Mouse (Mus musculus) forebrain, embryonic 10.5 days (tissue): ENCODE data around the gene Cd300e. TPM values are rescaled to one million over a fixed set of nuclear protein-coding genes. Genes with fewer than 3 reads are reported as not detected.

Source experiments
- DNase-seq: peaks from one replicate; pipeline ENCODE4 v3.0.0-alpha.2; 2017; ENCODE audit warnings: low spot score; ENCODE audit errors: extremely low spot score
- H3K27ac ChIP-seq: fragments of 300-500 bp; sonication (generic); 2 replicates; pipeline ENCODE4 v1.5.1; 2016; ENCODE audit warnings: mild to moderate bottlenecking
- H3K27me3 ChIP-seq: fragments of 300-500 bp; sonication (generic); 2 replicates; pipeline ENCODE4 v1.6.1; 2016; ENCODE audit warnings: mild to moderate bottlenecking; ENCODE audit not compliant: poor library complexity, severe bottlenecking
- H3K36me3 ChIP-seq: fragments of 300-500 bp; sonication (generic); replicated peaks from 2 replicates; pipeline ENCODE4 v1.6.1; 2016; ENCODE audit warnings: mild to moderate bottlenecking, moderate library complexity
- H3K4me1 ChIP-seq: fragments of 300-500 bp; sonication (generic); 2 replicates; pipeline ENCODE4 v1.6.1; 2016
- H3K4me3 ChIP-seq: fragments of 300-500 bp; sonication (generic); 2 replicates; pipeline ENCODE4 v1.5.1; 2016; ENCODE audit warnings: mild to moderate bottlenecking, moderate library complexity
- H3K9me3 ChIP-seq: fragments of 300-500 bp; sonication (generic); 2 replicates; pipeline ENCODE4 v1.6.1; 2016; ENCODE audit warnings: mild to moderate bottlenecking, moderate library complexity
- whole genome bisulfite sequencing: fragments of 180-500 bp; shearing (Covaris S2); methylation state at CpG from one replicate; pipeline ENCODE4 v1.1.7; 2016; 5-methylcytosine and 5-hydroxymethylcytosine counted together
- polyA plus RNA-seq: library from polyadenylated mRNA; unstranded; fragments of >200 nt; fragmentation: Nextera tagmentation; extraction: Ambion mirVana; gene quantifications from 2 replicates; pipeline ENCODE4 v1.2.1, GENCODE M21; 2016

Gene Cd300e
- polyA plus RNA-seq, 1 experiment from 2014 or later: not detected

DNA sequence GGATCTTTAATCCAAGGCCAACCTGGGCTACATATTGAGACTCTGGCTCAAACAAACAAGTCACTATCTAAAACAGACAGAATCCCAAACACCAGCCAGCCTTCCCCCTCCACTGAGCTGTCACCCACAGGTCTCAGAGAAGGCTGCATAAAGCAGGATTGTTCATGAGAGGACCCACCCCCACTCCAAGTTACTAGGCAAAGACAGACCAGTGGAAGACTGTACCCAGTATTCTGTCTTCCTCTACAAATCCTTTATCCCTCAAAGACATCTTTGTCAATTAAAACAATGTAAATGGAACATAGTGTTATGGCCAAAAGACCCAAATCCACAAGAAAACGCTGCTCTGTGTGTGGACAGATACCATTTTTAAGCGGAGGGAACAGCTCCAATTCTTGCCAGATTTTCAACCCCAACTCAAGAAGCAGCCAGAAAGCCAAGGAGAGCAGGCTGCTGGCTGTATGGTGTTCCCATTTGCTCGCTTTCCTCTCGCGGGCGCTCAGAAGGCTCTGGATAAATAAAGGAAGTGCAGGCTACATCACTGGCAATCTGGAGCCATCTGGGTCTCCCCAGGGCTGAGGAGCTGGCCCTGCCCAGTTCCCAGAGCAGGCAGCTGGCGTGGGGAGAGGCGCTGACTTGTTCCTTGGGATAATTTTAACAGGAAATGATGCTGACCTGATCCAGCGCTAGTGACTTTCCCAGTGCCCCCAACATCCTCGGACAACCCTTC lies 36.4 kb upstream of the Cd300e start:
- Histone ChIP-seq H3K27me3 (no peaks in the 10 kb centered on the region), H3K36me3 (no peaks in the 10 kb centered on the region), H3K4me1 (peaks cover 31% of the 10 kb centered on the region), H3K4me3 (no peak overlapping the region), H3K27ac (peak overlapping the region; percentile 16; the same call in 1 of the 2 replicates), H3K9me3 (0 out of 2 replicates have a peak, but pooled peaks cover 2% of the 10 kb centered on the region)
- DNase-seq: no peak
- WGBS: 67% methylated on average over 10 of the region's 10 CpGs

DNA sequence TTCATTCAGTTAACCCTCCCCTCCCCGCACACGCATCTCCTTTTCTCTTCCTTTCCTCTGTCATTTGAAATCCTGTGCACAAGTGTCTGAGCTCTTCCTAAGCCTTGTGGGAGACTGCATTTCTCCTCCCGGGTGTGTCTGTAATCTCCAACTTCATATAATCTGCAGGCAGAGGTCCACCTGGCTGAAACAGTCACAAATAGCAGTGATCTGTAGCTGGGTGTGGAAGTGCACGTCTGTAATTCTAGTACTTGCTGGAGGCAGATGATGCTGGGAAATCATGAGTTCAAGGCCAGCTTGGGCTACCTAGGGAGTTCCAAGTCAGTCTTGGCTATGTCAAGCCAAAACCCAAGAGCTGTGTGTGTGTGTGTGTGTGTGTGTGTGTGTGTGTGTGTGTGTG lies 30.2 kb upstream of the Cd300e start:
- H3K27ac ChIP-seq: no peak overlapping the region
- 13% methylated on average over 4 of the region's 4 CpGs for WGBS
- no peak for DNase-seq
- peaks cover 17% of the 10 kb centered on the region for H3K4me1 ChIP-seq
- H3K36me3 ChIP-seq: no peaks in the 10 kb centered on the region
- H3K27me3 ChIP-seq: peaks cover 35% of the 10 kb centered on the region
- H3K4me3 ChIP-seq: peak overlapping the region; percentile 50; the same call in 1 of the 2 replicates
- peaks cover 5% of the 10 kb centered on the region; the same call in 1 of the 2 replicates for H3K9me3 ChIP-seq

DNA sequence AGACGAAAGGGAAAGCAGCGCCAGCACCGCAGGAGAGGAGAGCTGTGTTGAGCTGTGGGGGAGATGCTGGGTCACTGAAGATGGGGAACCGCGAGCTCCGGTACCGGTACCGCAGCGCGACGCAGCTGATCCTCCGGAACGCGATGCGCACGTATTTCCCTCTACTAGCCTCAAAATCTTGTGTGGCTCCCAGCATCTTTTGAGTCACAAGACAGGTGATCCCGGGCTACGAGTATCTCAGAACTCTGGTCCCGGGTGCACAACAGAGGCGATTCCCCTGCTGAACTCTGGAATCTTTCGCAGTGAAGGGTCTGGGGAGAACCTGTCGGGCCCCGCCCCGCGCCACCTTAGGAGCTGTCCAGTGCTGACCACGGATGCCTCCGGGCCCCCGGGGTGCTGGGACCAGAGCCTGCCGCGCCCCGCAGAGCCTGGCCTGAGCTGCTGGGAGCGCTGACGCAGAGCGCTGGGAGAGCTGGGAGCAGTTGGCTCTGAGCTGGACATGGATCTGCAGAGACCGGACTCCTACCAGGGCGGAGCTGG lies 29.5 kb upstream of the Cd300e start, which contains the start of gene Rab37:
Rab37 (plus strand) TSS at position 70 of the 540 bp plus-strand sequence.
- Histone ChIP-seq H3K4me1 (peaks cover 17% of the 10 kb centered on the region), H3K36me3 (no peaks in the 10 kb centered on the region), H3K9me3 (peaks cover 5% of the 10 kb centered on the region; the same call in 1 of the 2 replicates), H3K27ac (no peak within 1 kb of the TSS), H3K4me3 (peak within 1 kb of the TSS; percentile 50), H3K27me3 (peaks cover 35% of the 10 kb centered on the region)
- peak; percentile 23 for DNase-seq
- 2% methylated on average over 36 of the region's 36 CpGs for WGBS

DNA sequence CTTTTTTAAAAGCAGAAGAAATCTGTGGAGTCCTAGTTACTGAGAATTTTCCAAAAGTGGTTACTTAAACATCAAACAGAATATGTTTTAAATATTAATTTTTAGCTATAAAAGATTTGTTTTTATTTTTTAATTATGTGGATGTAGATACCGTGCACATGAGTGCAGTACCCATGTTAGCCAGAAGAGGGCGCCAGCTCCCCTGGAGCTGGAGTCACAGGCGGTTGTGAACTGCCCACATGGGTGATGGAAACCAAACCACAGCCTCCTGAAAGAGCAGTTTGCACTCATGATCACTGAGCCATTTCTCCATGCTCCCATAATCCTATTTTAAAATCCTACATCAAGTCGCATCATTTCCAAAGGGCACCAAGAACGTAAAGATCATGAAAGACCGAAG lies 27.9 kb upstream of the Cd300e start:
- peaks cover 5% of the 10 kb centered on the region; the same call in 1 of the 2 replicates for H3K9me3 ChIP-seq
- H3K4me3 ChIP-seq: no peak overlapping the region
- WGBS: 64% methylated on average over 6 of the region's 6 CpGs
- DNase-seq: no peak
- no peak overlapping the region for H3K27ac ChIP-seq
- H3K27me3 ChIP-seq: peaks cover 38% of the 10 kb centered on the region
- peaks cover 20% of the 10 kb centered on the region for H3K4me1 ChIP-seq
- H3K36me3 ChIP-seq: no peaks in the 10 kb centered on the region

DNA sequence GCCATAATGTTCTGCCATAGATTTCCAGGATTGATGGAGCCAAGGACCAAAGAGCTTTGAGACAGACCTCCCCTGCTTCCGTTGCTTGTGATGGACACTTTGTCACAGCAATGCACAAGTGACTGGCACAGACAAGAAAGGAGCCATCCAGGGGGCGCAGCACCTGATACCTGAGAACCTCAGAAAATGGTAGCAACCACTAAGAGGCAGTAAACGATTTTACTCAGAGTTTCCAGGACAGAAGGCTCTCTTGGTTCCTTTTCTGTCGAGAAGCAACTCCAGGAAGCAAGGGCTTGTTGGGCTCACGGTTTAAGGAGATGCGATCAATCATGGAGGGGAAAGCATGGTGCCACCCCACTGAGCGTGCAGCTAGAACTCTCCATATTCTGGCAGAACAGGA lies 24.2 kb upstream of the Cd300e start:
- 72% methylated on average over 7 of the region's 7 CpGs for WGBS

DNA sequence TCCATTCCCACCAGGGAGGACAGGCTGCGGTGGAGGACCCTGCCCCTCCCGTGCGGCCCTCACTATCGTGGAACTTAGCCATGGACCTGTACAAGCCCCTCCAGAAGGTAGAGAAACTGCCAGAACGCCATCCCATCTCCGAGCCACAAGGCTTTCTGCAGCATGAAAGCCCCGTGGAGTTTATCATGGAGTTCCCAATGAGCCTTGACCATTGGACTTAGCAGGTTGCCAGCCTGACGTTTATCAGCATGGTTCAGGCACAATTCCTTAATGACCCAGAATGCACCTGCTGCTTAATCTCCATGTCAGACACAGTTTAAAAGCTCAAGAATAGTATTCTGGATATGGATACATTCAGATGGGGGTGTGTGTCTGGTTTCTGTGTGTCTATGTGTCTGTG lies 23.1 kb upstream of the Cd300e start:
- peaks cover 21% of the 10 kb centered on the region for H3K4me1 ChIP-seq
- H3K4me3 ChIP-seq: no peak overlapping the region
- no peak overlapping the region for H3K27ac ChIP-seq
- DNase-seq: no peak
- peaks cover 23% of the 10 kb centered on the region for H3K27me3 ChIP-seq
- no peaks in the 10 kb centered on the region for H3K36me3 ChIP-seq
- WGBS: 66% methylated on average over 8 of the region's 8 CpGs
- H3K9me3 ChIP-seq: no peaks in the 10 kb centered on the region

More for the DNA sequence above, 24.2 kb upstream of the Cd300e start:
- Histone ChIP-seq H3K4me3 (no peak overlapping the region), H3K27me3 (peaks cover 34% of the 10 kb centered on the region), H3K27ac (no peak overlapping the region), H3K9me3 (no peaks in the 10 kb centered on the region), H3K36me3 (no peaks in the 10 kb centered on the region), H3K4me1 (peaks cover 22% of the 10 kb centered on the region)
- no peak for DNase-seq

DNA sequence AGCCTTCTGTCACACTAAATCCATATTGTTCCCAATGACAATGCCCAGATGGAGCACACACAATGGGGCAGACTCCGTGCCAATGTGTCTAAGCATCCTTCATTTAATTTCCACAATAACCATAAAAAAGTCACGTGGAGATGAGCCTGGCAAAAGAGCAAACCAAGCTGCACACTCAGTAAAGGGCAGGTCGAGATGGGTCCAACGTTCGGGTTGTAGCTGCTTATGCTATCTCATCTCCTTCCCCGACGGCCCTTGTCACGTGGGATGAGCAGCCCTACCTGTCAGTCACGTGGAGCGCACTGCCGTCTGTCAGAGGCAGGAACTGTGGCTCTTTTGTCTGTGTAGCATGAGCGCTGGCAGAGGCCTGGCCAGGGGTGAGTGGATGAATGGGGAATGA lies 22.6 kb upstream of the Cd300e start:
- peaks cover 21% of the 10 kb centered on the region for H3K4me1 ChIP-seq
- H3K27ac ChIP-seq: no peak overlapping the region
- 39% methylated on average over 12 of the region's 12 CpGs for WGBS
- H3K4me3 ChIP-seq: no peak overlapping the region
- H3K9me3 ChIP-seq: no peaks in the 10 kb centered on the region
- peaks cover 20% of the 10 kb centered on the region for H3K27me3 ChIP-seq
- no peak for DNase-seq
- no peaks in the 10 kb centered on the region for H3K36me3 ChIP-seq

DNA sequence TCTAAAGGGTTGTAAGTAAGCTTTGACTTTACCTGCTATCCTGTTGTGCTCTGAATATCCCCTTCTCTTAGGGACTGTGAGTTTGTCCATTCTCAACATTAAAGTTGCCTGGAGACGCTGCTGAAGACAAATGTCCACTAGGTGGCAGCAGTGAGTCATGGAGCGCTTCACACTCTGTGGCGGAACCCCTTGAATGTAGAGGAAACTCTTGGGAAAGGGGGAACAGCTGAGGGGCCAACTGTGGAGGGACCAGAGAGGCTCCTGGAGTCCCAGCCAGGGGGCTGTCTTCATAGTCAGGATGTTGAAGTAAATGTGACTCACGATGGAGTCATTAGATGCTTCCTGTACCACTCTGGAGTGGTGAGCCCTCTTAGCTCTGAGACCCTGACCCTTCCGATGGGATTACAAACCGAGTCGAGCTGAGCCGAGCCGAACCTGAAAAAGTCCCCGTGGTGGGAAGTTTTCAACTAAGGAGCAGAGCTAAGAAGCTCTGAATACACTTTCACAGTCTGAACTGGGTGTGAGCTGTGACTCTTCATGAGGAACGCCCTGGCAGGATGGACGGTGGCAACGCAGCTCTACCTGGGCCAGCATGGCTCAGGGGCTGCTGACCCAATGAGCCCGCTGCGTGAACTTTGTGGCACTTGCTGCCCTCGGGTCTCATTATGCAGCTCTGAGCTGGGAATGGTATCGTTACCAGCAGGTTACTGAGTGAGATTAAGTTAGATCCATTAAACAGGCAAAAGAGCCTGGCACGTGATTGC lies 21.6 kb upstream of the Cd300e start:
- 47% methylated on average over 18 of the region's 18 CpGs for WGBS
- no peaks in the 10 kb centered on the region for H3K9me3 ChIP-seq
- peaks cover 21% of the 10 kb centered on the region for H3K4me1 ChIP-seq
- no peak overlapping the region for H3K4me3 ChIP-seq
- peaks cover 20% of the 10 kb centered on the region for H3K27me3 ChIP-seq
- peak; percentile 73 for DNase-seq
- H3K27ac ChIP-seq: no peak overlapping the region
- H3K36me3 ChIP-seq: no peaks in the 10 kb centered on the region

DNA sequence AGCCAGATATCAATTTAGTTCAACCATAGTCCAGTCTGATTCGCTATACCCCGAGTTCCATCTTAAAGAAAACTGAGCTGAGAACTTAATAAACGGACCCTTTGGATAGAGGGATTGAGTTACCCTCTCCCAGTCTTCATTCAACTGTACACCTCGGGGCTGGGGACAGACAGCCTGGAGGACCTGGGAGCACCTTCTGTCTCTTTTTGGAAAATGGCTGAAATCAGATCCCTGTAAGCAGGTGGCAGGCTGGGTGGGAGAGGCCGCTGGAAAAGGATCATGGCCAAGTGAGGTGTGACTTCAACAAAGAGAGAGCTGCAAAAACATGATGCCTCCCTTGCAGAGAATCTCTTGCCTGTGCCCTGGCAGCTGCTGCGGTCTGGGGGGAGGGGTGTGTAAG lies 20.2 kb upstream of the Cd300e start:
- 84% methylated on average over 6 of the region's 6 CpGs for WGBS
- H3K9me3 ChIP-seq: no peaks in the 10 kb centered on the region
- no peak overlapping the region for H3K27ac ChIP-seq
- no peaks in the 10 kb centered on the region for H3K36me3 ChIP-seq
- H3K27me3 ChIP-seq: peaks cover 20% of the 10 kb centered on the region
- H3K4me1 ChIP-seq: peaks cover 17% of the 10 kb centered on the region
- no peak for DNase-seq
- H3K4me3 ChIP-seq: no peak overlapping the region

DNA sequence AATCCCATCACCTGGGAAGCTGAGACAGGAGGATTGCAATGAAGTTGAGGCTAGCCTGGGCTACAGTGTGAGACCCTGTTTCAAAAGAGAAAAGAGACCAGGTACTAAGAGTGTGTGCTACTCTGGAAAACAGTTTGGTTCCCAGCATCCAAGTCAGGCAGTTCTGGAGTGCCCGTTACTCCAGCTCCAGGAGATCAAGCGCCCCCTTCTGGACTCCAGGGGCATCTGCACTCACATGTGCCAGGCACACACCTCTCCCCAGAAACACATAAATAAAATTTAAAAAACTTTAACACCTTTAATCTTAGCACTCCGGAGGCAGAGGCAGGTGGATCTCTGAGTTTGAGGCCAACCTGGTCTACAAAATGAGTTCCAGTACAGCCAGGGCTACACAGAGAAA lies 19.4 kb upstream of the Cd300e start:
- DNase-seq: no peak
- Histone ChIP-seq H3K4me3 (no peak overlapping the region), H3K27me3 (peaks cover 20% of the 10 kb centered on the region), H3K9me3 (no peaks in the 10 kb centered on the region), H3K36me3 (no peaks in the 10 kb centered on the region), H3K4me1 (peaks cover 17% of the 10 kb centered on the region), H3K27ac (no peak overlapping the region)
- 70% methylated on average over 3 of the region's 3 CpGs for WGBS

DNA sequence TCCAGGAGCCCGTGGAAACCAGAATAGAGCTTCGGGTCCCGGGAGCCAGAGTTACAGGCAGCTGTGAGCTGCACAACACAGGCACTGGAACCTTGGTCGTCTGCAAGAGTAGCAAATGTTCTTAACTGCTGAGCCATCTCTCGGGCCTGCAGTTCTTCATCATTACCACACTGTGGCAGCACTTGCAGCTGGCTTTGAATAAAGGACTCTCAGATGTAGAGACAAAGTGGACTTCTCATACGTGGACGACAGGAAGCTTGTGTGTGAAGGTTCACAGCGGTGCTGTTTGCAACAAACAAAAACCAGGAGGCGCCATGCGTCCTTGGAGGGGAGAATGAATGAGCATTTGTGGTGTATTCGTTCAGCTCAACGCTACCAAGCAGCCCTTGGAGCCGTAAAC lies 18.9 kb upstream of the Cd300e start:
- Histone ChIP-seq H3K4me3 (no peak overlapping the region), H3K9me3 (no peaks in the 10 kb centered on the region), H3K36me3 (no peaks in the 10 kb centered on the region), H3K4me1 (peaks cover 17% of the 10 kb centered on the region), H3K27me3 (peaks cover 20% of the 10 kb centered on the region), H3K27ac (no peak overlapping the region)
- peak; percentile 30 for DNase-seq
- WGBS: 37% methylated on average over 13 of the region's 13 CpGs

DNA sequence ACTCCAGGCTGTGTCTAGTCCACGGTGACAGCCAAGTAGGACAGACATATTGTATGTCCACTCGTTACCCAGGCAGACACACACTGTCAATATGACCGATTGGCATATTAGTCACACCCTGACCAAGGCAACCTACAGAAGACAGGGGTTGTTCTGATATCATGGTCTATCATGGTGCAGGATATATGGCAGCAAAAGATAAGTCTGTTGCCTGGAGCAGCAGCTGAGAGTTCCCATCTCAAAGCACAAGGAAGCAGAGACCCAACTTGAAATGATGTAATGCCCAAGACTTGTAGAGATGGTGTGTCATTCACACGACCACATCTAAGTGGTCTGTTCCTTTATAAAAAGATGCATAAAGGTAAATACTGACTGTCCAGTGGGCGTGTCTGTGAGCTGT lies 16.7 kb upstream of the Cd300e start:
- H3K36me3 ChIP-seq: no peaks in the 10 kb centered on the region
- no peak for DNase-seq
- 0 out of 2 replicates have a peak, but pooled peaks cover 4% of the 10 kb centered on the region for H3K4me1 ChIP-seq
- no peak overlapping the region for H3K27ac ChIP-seq
- no peaks in the 10 kb centered on the region for H3K9me3 ChIP-seq
- H3K4me3 ChIP-seq: no peak overlapping the region
- peaks cover 14% of the 10 kb centered on the region for H3K27me3 ChIP-seq
- 86% methylated on average over 5 of the region's 5 CpGs for WGBS

DNA sequence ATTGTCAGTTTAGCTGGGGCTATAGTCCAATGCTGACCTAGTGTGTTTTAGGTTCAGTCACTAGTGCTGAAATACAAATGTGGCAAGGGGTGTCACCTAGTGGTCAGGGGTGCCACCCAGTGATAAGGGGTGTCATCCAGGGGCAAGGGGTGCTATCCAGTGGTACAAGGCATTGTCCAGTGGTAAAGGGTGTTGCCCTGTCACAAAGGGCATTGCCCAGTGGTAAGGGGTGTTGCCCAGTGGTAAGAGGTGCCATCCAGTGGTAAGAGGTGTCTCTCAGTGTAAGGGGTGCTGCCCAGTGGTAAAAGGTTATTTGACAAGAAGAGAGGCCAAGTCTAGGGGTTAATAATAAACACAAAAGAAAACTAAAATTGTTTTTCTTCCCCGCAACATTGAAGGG lies 15.5 kb upstream of the Cd300e start:
- Histone ChIP-seq H3K27ac (no peak overlapping the region), H3K27me3 (peaks cover 21% of the 10 kb centered on the region), H3K9me3 (no peaks in the 10 kb centered on the region), H3K4me3 (no peak overlapping the region), H3K36me3 (no peaks in the 10 kb centered on the region), H3K4me1 (peaks cover 4% of the 10 kb centered on the region)
- DNase-seq: no peak
- WGBS: 94% methylated on average over 1 of the region's 1 CpGs
